Mouse (Mus musculus): ENCODE data around the gene Gm44511. TPM values are rescaled to one million over a fixed set of nuclear protein-coding genes. Genes with fewer than 3 reads are reported as not detected.
A peak's percentile ranks its signal among the peaks of the same experiment; 100 is the strongest.

Gm44511 gene
- polyA plus RNA-seq, 1 experiment from 2014 or later: not detected

DNA sequence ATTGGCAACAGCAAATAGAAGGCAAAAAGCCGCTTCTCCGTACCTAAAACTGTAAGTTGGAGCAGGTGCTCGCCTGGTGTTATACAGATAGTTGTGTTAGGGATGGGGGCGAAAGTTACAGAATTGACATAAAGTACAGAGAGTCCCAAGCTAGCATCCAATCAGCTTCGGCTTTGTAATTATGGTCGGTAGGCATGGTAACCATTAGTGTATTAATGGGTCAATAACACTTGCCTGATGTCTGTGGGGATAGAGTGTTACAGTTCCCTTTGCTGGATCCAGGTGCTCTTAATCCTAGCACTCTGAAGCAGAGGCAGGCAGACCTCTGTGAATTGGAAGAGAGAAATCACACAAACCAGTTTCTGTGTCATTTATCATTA is 10.8 kb upstream of the Gm44511 start:
- ATAC-seq: no peak
- peak overlapping the region; percentile 61 for H3K4me2 ChIP-seq (ENCODE audit: low read length)
- H3K9ac ChIP-seq (ENCODE audit: low read depth, low read length): no peak overlapping the region
- 85% methylated on average over 6 of the region's 6 CpGs for WGBS
- H3K4me3 ChIP-seq (ENCODE audit: low read depth, low read length): peak overlapping the region; percentile 57
- peaks cover 10% of the 10 kb centered on the region for H3K4me1 ChIP-seq (ENCODE audit: control insufficient read depth, insufficient read depth, low read length)
- H3K27ac ChIP-seq (ENCODE audit: low read length): peak overlapping the region; percentile 94
- no peaks in the 10 kb centered on the region for H3K27me3 ChIP-seq (ENCODE audit: control insufficient read depth, insufficient read depth, low read depth, low read length)
- no peaks in the 10 kb centered on the region for H3K36me3 ChIP-seq (ENCODE audit: control insufficient read depth, insufficient read depth, low read length)
- H3K9me3 ChIP-seq (replicated peaks; ENCODE audit: control insufficient read depth, low read length, poor library complexity, severe bottlenecking): no peaks in the 10 kb centered on the region

DNA sequence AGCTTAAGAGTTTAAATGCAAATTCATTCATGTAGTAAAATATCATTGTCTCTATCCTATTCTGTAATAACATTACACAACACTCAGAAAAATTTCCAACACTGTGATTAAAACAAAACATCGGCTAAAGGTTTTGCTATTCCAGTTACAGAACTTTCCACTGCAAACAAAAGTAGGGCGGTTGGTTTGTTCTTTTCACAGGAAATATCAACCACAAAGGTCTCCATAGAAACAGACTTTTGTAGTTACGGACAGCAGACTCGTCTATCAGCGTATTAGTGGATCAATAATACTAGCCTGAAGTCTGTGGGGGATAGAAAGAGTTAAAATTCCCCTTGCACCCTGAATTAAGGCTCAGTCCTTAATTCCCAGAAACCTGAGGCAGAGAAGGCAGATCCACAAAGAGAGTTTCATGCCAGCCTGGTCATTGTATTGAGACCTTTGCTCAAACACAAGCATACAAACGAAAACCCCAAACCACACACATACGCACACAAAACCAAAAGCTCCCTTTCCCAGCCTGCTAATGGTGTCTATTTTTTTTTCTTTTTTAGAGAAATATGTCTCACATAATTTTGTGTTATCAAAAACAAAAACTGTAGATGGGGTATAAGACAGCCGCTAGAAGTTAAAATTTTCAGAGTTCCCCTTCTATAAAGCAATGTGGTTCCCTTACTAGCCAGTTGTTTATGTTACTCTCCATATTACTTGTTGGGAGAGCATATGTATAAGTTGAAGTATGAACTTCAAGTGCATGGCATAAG is 10.3 kb upstream of the Gm44511 start:
- H3K9ac ChIP-seq (ENCODE audit: low read depth, low read length): no peak overlapping the region
- no peaks in the 10 kb centered on the region for H3K27me3 ChIP-seq (ENCODE audit: control insufficient read depth, insufficient read depth, low read depth, low read length)
- no peak overlapping the region for H3K27ac ChIP-seq (ENCODE audit: low read length)
- no peaks in the 10 kb centered on the region for H3K36me3 ChIP-seq (ENCODE audit: control insufficient read depth, insufficient read depth, low read length)
- no peak for ATAC-seq
- H3K4me2 ChIP-seq (ENCODE audit: low read length): no peak overlapping the region
- no peak overlapping the region for H3K4me3 ChIP-seq (ENCODE audit: low read depth, low read length)
- H3K4me1 ChIP-seq (ENCODE audit: control insufficient read depth, insufficient read depth, low read length): peaks cover 5% of the 10 kb centered on the region
- H3K9me3 ChIP-seq (replicated peaks; ENCODE audit: control insufficient read depth, low read length, poor library complexity, severe bottlenecking): no peaks in the 10 kb centered on the region
- WGBS: 69% methylated on average over 8 of the region's 8 CpGs

DNA sequence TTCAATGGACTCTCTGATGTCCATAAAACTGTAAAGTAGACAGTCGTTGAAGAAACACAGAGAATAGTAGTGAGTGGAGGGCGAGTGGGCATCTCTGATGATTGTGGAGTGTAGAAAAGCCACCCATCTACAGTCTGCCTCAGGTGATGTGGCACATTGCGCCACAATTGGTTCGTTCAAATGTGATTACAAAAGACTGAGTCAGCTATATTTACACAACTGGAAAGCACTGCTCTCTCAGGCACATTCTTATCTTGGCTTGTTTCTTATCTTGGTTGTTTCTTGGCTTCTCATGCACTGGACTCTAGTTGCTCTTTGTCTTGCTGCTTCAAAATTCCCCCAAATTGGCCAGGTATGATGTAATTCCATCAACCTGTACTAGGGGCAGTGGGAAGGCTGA is 9.5 kb upstream of the Gm44511 start:
- H3K4me3 ChIP-seq (ENCODE audit: low read depth, low read length): no peak overlapping the region
- H3K9me3 ChIP-seq (replicated peaks; ENCODE audit: control insufficient read depth, low read length, poor library complexity, severe bottlenecking): no peaks in the 10 kb centered on the region
- peaks cover 5% of the 10 kb centered on the region for H3K4me1 ChIP-seq (ENCODE audit: control insufficient read depth, insufficient read depth, low read length)
- H3K36me3 ChIP-seq (ENCODE audit: control insufficient read depth, insufficient read depth, low read length): no peaks in the 10 kb centered on the region
- 93% methylated on average over 4 of the region's 4 CpGs for WGBS
- H3K4me2 ChIP-seq (ENCODE audit: low read length): no peak overlapping the region
- no peak for ATAC-seq
- H3K9ac ChIP-seq (ENCODE audit: low read depth, low read length): no peak overlapping the region
- no peaks in the 10 kb centered on the region for H3K27me3 ChIP-seq (ENCODE audit: control insufficient read depth, insufficient read depth, low read depth, low read length)
- no peak overlapping the region for H3K27ac ChIP-seq (ENCODE audit: low read length)

DNA sequence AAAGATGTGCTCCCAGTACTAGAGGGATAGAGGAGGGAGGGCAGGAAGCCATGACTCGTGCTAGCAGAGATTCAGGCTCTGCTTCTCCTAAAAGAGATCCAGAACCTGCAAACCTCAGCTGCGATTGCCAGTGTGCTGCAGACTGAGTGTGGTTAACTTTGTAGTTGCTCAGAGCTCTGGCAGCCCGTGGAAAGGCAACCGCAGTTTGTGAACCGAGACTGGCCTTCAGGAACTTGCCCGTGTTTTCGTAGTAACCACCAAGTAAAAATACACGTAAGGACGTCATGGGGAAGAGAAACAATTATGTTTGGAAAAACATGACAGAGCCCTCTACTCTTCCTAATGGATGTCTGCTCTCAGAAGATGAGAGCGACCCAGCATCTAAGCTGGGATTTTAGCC is 6.9 kb upstream of the Gm44511 start:
- H3K27me3 ChIP-seq (ENCODE audit: control insufficient read depth, insufficient read depth, low read depth, low read length): no peaks in the 10 kb centered on the region
- H3K4me3 ChIP-seq (ENCODE audit: low read depth, low read length): no peak overlapping the region
- ATAC-seq: no peak
- H3K27ac ChIP-seq (ENCODE audit: low read length): no peak overlapping the region
- H3K9me3 ChIP-seq (replicated peaks; ENCODE audit: control insufficient read depth, low read length, poor library complexity, severe bottlenecking): no peaks in the 10 kb centered on the region
- H3K4me2 ChIP-seq (ENCODE audit: low read length): no peak overlapping the region
- 88% methylated on average over 10 of the region's 10 CpGs for WGBS
- H3K9ac ChIP-seq (ENCODE audit: low read depth, low read length): no peak overlapping the region
- no peaks in the 10 kb centered on the region for H3K36me3 ChIP-seq (ENCODE audit: control insufficient read depth, insufficient read depth, low read length)
- H3K4me1 ChIP-seq (ENCODE audit: control insufficient read depth, insufficient read depth, low read length): no peaks in the 10 kb centered on the region; the same call in 1 of the 2 replicates

- Histone ChIP-seq H3K27me3 (ENCODE audit: control insufficient read depth, insufficient read depth, low read depth, low read length) (no peaks in the 10 kb centered on the region), H3K36me3 (ENCODE audit: control insufficient read depth, insufficient read depth, low read length) (no peaks in the 10 kb centered on the region), H3K4me2 (ENCODE audit: low read length) (no peak overlapping the region), H3K9ac (ENCODE audit: low read depth, low read length) (no peak overlapping the region), H3K9me3 (replicated peaks; ENCODE audit: control insufficient read depth, low read length, poor library complexity, severe bottlenecking) (no peaks in the 10 kb centered on the region), H3K4me1 (ENCODE audit: control insufficient read depth, insufficient read depth, low read length) (no peaks in the 10 kb centered on the region), H3K4me3 (ENCODE audit: low read depth, low read length) (no peak overlapping the region), H3K27ac (ENCODE audit: low read length) (no peak overlapping the region)
- no peak for ATAC-seq
- WGBS: 74% methylated on average over 4 of the region's 4 CpGs
Measured at GRCm38 (mm10) chr6:128829837-128830236, 3.7 kb upstream of the Gm44511 start.

DNA sequence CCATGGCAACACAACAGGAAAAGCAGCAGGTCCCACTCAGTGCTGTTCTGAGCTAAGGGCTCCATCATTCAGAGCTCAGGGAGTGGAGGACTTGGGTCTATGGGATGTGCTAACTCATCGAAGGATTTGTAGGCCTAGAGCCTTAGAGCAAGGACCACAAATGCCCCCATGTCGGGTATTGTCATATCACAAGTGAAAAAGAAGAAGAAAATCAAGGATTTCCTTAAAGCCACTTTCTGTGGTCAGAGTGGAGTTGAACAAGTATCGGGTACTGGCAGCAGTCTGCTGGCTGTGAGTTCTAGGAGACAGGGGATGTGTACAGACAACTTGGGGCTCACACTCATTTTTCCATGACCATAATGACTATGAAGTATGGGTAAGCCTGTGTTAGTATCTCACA is 666 bp upstream of the Gm44511 start:
- Histone ChIP-seq H3K27ac (ENCODE audit: low read length) (no peak overlapping the region), H3K4me1 (ENCODE audit: control insufficient read depth, insufficient read depth, low read length) (no peaks in the 10 kb centered on the region), H3K4me3 (ENCODE audit: low read depth, low read length) (no peak overlapping the region), H3K27me3 (ENCODE audit: control insufficient read depth, insufficient read depth, low read depth, low read length) (no peaks in the 10 kb centered on the region), H3K9ac (ENCODE audit: low read depth, low read length) (no peak overlapping the region), H3K9me3 (replicated peaks; ENCODE audit: control insufficient read depth, low read length, poor library complexity, severe bottlenecking) (no peaks in the 10 kb centered on the region), H3K4me2 (ENCODE audit: low read length) (no peak overlapping the region), H3K36me3 (ENCODE audit: control insufficient read depth, insufficient read depth, low read length) (no peaks in the 10 kb centered on the region)
- 86% methylated on average over 3 of the region's 3 CpGs for WGBS
- no peak for ATAC-seq

DNA sequence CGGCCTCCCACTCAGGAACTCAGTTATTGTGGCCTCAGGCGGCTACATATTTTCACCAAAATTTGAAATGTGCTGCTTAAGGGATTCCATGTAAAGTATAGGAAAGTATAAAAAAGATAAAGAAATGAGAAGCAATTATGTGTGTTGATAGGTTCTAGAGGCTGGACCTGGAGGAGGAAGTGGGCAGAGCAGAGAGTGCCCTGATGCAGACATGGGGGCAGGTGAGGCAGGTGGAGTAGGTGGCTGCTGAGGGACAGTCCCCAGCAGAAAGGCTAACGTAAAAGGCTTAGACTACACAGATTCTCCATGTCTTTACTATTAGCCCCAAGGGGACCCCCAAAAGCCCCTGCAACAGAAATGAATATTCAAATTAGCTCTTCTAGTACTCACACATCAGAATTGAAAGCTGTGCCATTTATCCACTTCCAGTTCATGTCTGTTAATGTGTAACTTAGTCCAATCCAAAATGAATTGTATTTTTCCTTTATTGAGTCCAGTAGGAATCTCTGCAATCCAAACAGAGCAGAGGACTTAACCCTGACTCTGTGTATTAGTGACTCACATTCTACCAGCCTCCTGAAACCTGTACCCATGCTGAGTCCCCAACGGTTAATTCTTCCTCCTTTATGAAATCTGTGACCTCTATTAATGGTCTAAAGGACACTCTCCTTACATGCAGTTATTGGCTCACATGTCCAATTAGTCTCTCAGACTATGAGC is 7.9 kb downstream of the Gm44511 start:
- Histone ChIP-seq H3K9ac (ENCODE audit: low read depth, low read length) (no peak overlapping the region), H3K4me1 (ENCODE audit: control insufficient read depth, insufficient read depth, low read length) (no peaks in the 10 kb centered on the region), H3K4me2 (ENCODE audit: low read length) (no peak overlapping the region), H3K9me3 (replicated peaks; ENCODE audit: control insufficient read depth, low read length, poor library complexity, severe bottlenecking) (no peaks in the 10 kb centered on the region), H3K36me3 (ENCODE audit: control insufficient read depth, insufficient read depth, low read length) (no peaks in the 10 kb centered on the region), H3K27ac (ENCODE audit: low read length) (no peak overlapping the region), H3K4me3 (ENCODE audit: low read depth, low read length) (no peak overlapping the region), H3K27me3 (ENCODE audit: control insufficient read depth, insufficient read depth, low read depth, low read length) (no peaks in the 10 kb centered on the region)
- WGBS: 74% methylated on average over 4 of the region's 4 CpGs
- no peak for ATAC-seq

DNA sequence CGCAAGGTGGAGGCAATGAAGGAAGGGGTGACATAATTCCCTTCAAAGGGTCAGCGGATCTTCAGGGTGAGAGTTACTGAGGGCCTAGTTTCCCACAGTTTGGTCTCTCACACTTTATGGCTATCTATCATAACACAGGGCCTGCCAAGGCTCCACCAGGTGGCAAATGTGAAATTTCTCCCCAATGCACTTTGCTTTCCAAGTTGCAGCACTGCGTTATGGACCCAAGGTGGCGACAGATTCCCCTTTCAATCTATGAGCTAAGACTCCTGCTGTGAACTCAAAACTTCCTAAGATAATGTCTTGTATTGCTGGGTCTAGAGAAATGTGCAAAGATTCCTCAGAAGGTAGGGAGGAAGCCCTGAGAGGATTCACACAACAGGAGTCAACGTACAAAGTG is 17.6 kb downstream of the Gm44511 start:
- H3K4me2 ChIP-seq (ENCODE audit: low read length): no peak overlapping the region
- H3K4me3 ChIP-seq (ENCODE audit: low read depth, low read length): no peak overlapping the region
- no peak overlapping the region for H3K9ac ChIP-seq (ENCODE audit: low read depth, low read length)
- no peak for ATAC-seq
- H3K9me3 ChIP-seq (replicated peaks; ENCODE audit: control insufficient read depth, low read length, poor library complexity, severe bottlenecking): no peaks in the 10 kb centered on the region
- no peak overlapping the region for H3K27ac ChIP-seq (ENCODE audit: low read length)
- H3K4me1 ChIP-seq (ENCODE audit: control insufficient read depth, insufficient read depth, low read length): no peaks in the 10 kb centered on the region
- H3K36me3 ChIP-seq (ENCODE audit: control insufficient read depth, insufficient read depth, low read length): no peaks in the 10 kb centered on the region
- H3K27me3 ChIP-seq (ENCODE audit: control insufficient read depth, insufficient read depth, low read depth, low read length): no peaks in the 10 kb centered on the region
- WGBS: 86% methylated on average over 5 of the region's 5 CpGs

DNA sequence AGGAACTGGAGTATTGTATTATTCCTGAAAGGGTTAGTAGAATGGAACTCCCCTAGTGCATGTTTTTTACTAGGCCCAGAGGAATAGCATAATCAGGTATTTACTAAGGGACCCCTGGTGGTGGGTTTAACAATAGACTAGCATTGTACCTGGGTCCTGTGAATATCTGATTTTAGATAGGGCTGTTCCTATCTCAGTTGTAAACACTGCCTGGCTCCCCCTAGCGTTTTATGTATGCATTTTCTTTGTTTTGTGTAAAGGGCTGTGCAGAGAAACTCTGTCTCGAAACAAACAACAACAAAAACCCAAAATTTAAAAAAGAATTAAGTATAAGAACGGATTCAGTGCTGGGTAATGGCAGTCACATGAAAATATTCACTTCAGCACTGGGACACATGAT is 19.1 kb downstream of the Gm44511 start:
- H3K27me3 ChIP-seq (ENCODE audit: control insufficient read depth, insufficient read depth, low read depth, low read length): no peaks in the 10 kb centered on the region
- no peak overlapping the region for H3K4me3 ChIP-seq (ENCODE audit: low read depth, low read length)
- H3K4me2 ChIP-seq (ENCODE audit: low read length): no peak overlapping the region
- H3K9me3 ChIP-seq (replicated peaks; ENCODE audit: control insufficient read depth, low read length, poor library complexity, severe bottlenecking): no peaks in the 10 kb centered on the region
- WGBS: 71% methylated on average over 3 of the region's 3 CpGs
- no peak for ATAC-seq
- H3K4me1 ChIP-seq (ENCODE audit: control insufficient read depth, insufficient read depth, low read length): no peaks in the 10 kb centered on the region
- H3K27ac ChIP-seq (ENCODE audit: low read length): no peak overlapping the region
- H3K36me3 ChIP-seq (ENCODE audit: control insufficient read depth, insufficient read depth, low read length): no peaks in the 10 kb centered on the region
- H3K9ac ChIP-seq (ENCODE audit: low read depth, low read length): no peak overlapping the region

All from midbrain, embryonic 16.5 days (tissue).